Mouse (Mus musculus): Measurements from ENCODE around the gene Olfr716. TPM values are rescaled to one million over a fixed set of nuclear protein-coding genes. Genes with fewer than 3 reads are reported as not detected.
"Not testable (repeated sequence)": the region's sequence is repeated elsewhere in the genome, so short reads cannot be mapped to it uniquely, and the experiment has no call there.

Gene Olfr716
- polyA plus RNA-seq (2012; rRNA removed) = not detected in 2 replicates

DNA sequence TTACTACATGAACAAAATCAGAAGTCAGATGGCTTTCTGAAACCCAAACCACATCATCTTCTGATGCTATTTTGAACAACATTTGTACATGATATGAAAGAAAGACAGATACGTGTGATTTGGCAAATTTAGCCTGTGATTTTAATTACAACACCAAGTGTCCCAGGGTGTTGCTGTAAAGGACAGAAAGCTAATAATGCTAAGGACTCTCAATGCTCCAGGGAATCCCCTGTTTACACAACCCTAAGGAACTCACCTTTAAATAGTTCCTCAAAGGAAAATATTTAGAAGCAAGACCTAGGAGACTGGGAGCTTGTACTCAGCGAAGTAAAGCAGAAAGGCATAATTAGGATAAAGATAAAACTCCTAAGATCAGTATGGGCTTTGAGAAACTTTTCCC, at the start of gene Olfr716:
Olfr716 (plus strand) TSS at position 301 of the 400 bp plus-strand sequence.
- H3K4me3 ChIP-seq (ENCODE audit: control insufficient read depth, low read depth, low read length); H3K4me1 ChIP-seq (ENCODE audit: control insufficient read depth, insufficient read depth, low read length); H3K36me3 ChIP-seq (ENCODE audit: control insufficient read depth, insufficient read depth, low read length); H3K27me3 ChIP-seq (ENCODE audit: control insufficient read depth, insufficient read depth, low read length); H3K27ac ChIP-seq (ENCODE audit: control insufficient read depth, insufficient read depth, low read depth, low read length): not testable (repeated sequence)

DNA sequence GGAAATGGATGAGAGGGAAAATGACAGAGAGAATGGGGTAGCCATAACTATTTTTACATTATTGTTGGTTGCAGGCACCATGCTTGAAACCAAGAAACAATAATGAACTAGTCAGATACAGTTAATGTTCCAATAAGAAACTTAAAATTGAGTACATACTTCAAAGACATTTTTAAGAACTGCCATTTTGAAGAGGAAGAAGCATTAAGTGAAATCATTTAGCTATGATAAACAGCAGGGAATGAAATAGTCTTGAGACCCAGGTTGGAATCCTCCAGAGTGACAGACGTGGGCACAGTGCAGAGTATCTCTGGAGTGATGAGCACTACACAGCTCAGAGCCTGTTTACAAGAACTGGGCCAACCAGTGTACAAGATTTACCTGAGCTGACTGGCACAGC, 45.2 kb upstream of the Olfr716 start, which contains the start of gene Olfr17:
Olfr17 (plus strand) TSS at position 301 of the 400 bp plus-strand sequence.
- no peaks in the 10 kb centered on the region for H3K27me3 ChIP-seq (ENCODE audit: control insufficient read depth, insufficient read depth, low read length)
- H3K4me3 ChIP-seq (ENCODE audit: control insufficient read depth, low read depth, low read length) = no peak within 1 kb of the TSS
- H3K36me3 ChIP-seq (ENCODE audit: control insufficient read depth, insufficient read depth, low read length) = no peaks in the 10 kb centered on the region
- TF ChIP-seq POLR2A (IDR thresholded peaks at IDR 0.05; ENCODE audit: control insufficient read depth, low read depth, low read length) (no peak), CTCF (IDR thresholded peaks at IDR 0.05; ENCODE audit: control insufficient read depth, insufficient read depth, insufficient replicate concordance, low read depth, low read length) (no peak)
- no peak within 1 kb of the TSS for H3K27ac ChIP-seq (ENCODE audit: control insufficient read depth, insufficient read depth, low read depth, low read length)
- no peaks in the 10 kb centered on the region for H3K4me1 ChIP-seq (ENCODE audit: control insufficient read depth, insufficient read depth, low read length)

DNA sequence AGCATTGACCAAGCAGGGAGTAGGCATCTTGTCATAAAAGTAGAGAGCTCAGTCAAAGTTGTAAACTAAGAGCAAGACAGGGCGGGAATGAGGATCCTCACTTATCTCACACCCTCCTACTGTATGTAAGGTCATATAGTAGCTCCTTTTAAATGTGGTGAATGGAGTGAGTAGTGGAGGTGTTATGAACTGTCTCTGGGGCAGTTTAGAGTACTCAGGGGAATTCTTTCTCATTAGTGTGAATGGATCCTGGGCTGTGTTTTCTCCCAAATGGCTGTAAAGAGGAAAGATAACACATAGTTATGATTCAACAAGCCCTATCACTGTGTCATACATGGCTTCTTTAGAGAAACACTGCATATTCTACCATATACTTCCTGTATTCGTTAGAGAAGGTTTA, 27.9 kb upstream of the Olfr716 start, which contains the start of gene Olfr715b:
Olfr715b (minus strand) TSS at position 101 of the 400 bp plus-strand sequence.
- H3K27ac ChIP-seq (ENCODE audit: control insufficient read depth, insufficient read depth, low read depth, low read length); H3K36me3 ChIP-seq (ENCODE audit: control insufficient read depth, insufficient read depth, low read length); H3K4me1 ChIP-seq (ENCODE audit: control insufficient read depth, insufficient read depth, low read length); H3K4me3 ChIP-seq (ENCODE audit: control insufficient read depth, low read depth, low read length); H3K27me3 ChIP-seq (ENCODE audit: control insufficient read depth, insufficient read depth, low read length): not testable (repeated sequence)

DNA sequence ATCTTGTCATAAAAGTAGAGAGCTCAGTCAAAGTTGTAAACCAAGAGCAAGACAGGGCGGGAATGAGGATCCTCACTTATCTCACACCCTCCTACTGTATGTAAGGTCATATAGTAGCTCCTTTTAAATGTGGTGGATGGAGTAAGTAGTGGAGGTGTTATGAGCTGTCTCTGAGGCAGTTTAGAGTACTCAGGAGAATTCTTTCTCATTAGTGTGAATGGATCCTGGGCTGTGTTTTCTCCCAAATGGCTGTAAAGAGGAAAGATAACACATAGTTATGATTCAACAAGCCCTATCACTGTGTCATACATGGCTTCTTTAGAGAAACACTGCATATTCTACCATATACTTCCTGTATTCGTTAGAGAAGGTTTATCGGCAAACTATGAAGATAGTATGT, 7.1 kb upstream of the Olfr716 start, which contains the start of gene Olfr715:
Olfr715 (minus strand) TSS at position 101 of the 400 bp plus-strand sequence.
- H3K4me1 ChIP-seq (ENCODE audit: control insufficient read depth, insufficient read depth, low read length); H3K4me3 ChIP-seq (ENCODE audit: control insufficient read depth, low read depth, low read length); H3K27ac ChIP-seq (ENCODE audit: control insufficient read depth, insufficient read depth, low read depth, low read length); H3K27me3 ChIP-seq (ENCODE audit: control insufficient read depth, insufficient read depth, low read length); H3K36me3 ChIP-seq (ENCODE audit: control insufficient read depth, insufficient read depth, low read length): not testable (repeated sequence)

DNA sequence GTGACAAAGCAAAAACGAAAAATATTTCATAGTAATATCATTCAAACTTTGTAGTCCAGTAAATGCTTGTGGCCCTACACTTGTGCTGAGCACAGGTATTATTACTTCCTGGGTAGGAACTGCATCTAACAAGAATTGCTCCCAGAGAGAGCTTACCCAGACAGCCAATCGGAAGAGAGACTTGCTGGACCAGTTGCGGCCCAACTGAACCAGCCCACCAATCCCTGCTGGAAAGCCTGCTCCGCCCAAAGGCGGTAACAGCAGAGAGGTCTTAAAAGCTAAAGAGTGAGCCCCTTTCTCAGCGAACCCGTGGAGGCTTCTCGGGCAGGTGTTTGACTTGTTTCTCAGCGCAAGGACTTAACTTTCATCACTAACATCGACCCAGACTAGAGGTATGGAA, 28.6 kb downstream of the Olfr716 start, which contains the start of gene Nlrp14:
Nlrp14 (plus strand) TSS at position 301 of the 400 bp plus-strand sequence.
- H3K27ac ChIP-seq (ENCODE audit: control insufficient read depth, insufficient read depth, low read depth, low read length) = no peak within 1 kb of the TSS
- no peaks in the 10 kb centered on the region for H3K27me3 ChIP-seq (ENCODE audit: control insufficient read depth, insufficient read depth, low read length)
- H3K4me1 ChIP-seq (ENCODE audit: control insufficient read depth, insufficient read depth, low read length) = no peaks in the 10 kb centered on the region; the same call in 1 of the 2 replicates
- TF ChIP-seq CTCF (IDR thresholded peaks at IDR 0.05; ENCODE audit: control insufficient read depth, insufficient read depth, insufficient replicate concordance, low read depth, low read length) (no peak), POLR2A (IDR thresholded peaks at IDR 0.05; ENCODE audit: control insufficient read depth, low read depth, low read length) (no peak)
- H3K4me3 ChIP-seq (ENCODE audit: control insufficient read depth, low read depth, low read length) = no peak within 1 kb of the TSS
- no peaks in the 10 kb centered on the region for H3K36me3 ChIP-seq (ENCODE audit: control insufficient read depth, insufficient read depth, low read length)

DNA sequence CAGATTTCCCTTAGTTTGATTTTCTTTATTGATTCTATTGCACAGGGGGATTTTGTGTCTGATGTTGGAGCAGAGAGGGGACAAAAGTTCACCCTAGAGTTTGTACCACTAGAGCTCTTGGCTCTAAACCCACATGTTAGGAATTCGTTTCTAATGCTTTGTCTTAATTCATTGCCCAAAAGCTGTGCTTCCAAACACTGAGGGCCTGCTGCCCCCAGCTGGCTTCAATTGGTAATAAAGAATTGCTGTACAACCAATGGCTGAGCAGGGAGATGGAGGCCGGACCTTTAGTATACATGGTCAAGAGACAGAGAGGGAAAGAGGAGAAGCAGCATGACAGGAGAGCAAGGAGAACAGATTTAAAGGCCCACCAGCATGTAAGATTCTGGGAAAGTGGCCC, 42.3 kb downstream of the Olfr716 start:
- TF ChIP-seq CTCF (IDR thresholded peaks at IDR 0.05; ENCODE audit: control insufficient read depth, insufficient read depth, insufficient replicate concordance, low read depth, low read length) = no peak
- no peak for TF ChIP-seq POLR2A (IDR thresholded peaks at IDR 0.05; ENCODE audit: control insufficient read depth, low read depth, low read length)
- Histone ChIP-seq H3K4me3 (ENCODE audit: control insufficient read depth, low read depth, low read length) (no peak overlapping the region), H3K4me1 (ENCODE audit: control insufficient read depth, insufficient read depth, low read length) (no peaks in the 10 kb centered on the region), H3K36me3 (ENCODE audit: control insufficient read depth, insufficient read depth, low read length) (no peaks in the 10 kb centered on the region), H3K27me3 (ENCODE audit: control insufficient read depth, insufficient read depth, low read length) (no peaks in the 10 kb centered on the region), H3K27ac (ENCODE audit: control insufficient read depth, insufficient read depth, low read depth, low read length) (no peak overlapping the region)

Other genes starting within 250 kb of the Olfr716 start
- gene Olfr707, start 237.1 kb upstream of the Olfr716 start, polyA plus RNA-seq (2012; rRNA removed) = not detected in 2 replicates
- not detected in 2 replicates for gene Olfr1532-ps1, start 230.3 kb upstream of the Olfr716 start, polyA plus RNA-seq (2012; rRNA removed)
- gene Olfr709-ps1, start 206.1 kb upstream of the Olfr716 start, polyA plus RNA-seq (2012; rRNA removed) = not detected in 2 replicates
- not detected in 2 replicates for gene Olfr710, start 190.0 kb upstream of the Olfr716 start, polyA plus RNA-seq (2012; rRNA removed)
- not detected in 2 replicates for gene Olfr6, start 174.4 kb upstream of the Olfr716 start, polyA plus RNA-seq (2012; rRNA removed)
- gene Olfr711, start 162.9 kb upstream of the Olfr716 start, polyA plus RNA-seq (2012; rRNA removed) = not detected in 2 replicates
- gene Olfr2, start 132.3 kb upstream of the Olfr716 start, polyA plus RNA-seq (2012; rRNA removed) = 0.09 TPM in 1 of 2 replicates, not detected in the other
- gene Olfr713, start 107.2 kb upstream of the Olfr716 start, polyA plus RNA-seq (2012; rRNA removed) = not detected in 2 replicates
- not detected in 2 replicates for gene Olfr714, start 67.3 kb upstream of the Olfr716 start, polyA plus RNA-seq (2012; rRNA removed)
- gene Olfr17, start 45.1 kb upstream of the Olfr716 start, polyA plus RNA-seq (2012; rRNA removed) = not detected in 2 replicates
- gene Olfr715b, start 28.0 kb upstream of the Olfr716 start, polyA plus RNA-seq (2012; rRNA removed) = not detected in 2 replicates
- not detected in 2 replicates for gene Olfr715, start 7.2 kb upstream of the Olfr716 start, polyA plus RNA-seq (2012; rRNA removed)
- gene Nlrp14, start 28.7 kb downstream of the Olfr716 start, polyA plus RNA-seq (2012; rRNA removed) = 91.1 and 114 TPM in 2 replicates
- gene Rbmxl2, start 71.1 kb downstream of the Olfr716 start, polyA plus RNA-seq (2012; rRNA removed) = 49.0 and 67.1 TPM in 2 replicates
- gene Syt9, start 232.4 kb downstream of the Olfr716 start, polyA plus RNA-seq (2012; rRNA removed) = 1.6 and 2.0 TPM in 2 replicates

Data from testis, adult 2 months (tissue).